Mouse (Mus musculus): ENCODE results near the gene Cul7.

Gene Cul7

GRCm38 (mm10) chr17:46648436-46648835 lies 1.7 kb upstream of the Cul7 start:
- H3K9me3 ChIP-seq (ENCODE audit: low read length) = no peaks in the 10 kb centered on the region
- H3K4me3 ChIP-seq (replicated peaks; ENCODE audit: low read length) = no peak overlapping the region
- peaks cover 75% of the 10 kb centered on the region for H3K4me1 ChIP-seq (replicated peaks; ENCODE audit: low read depth, low read length)
- peaks cover 43% of the 10 kb centered on the region for H3K36me3 ChIP-seq (ENCODE audit: insufficient read depth, low read length)
- TF ChIP-seq POU5F1 (IDR thresholded peaks at IDR 0.05; ENCODE audit: borderline replicate concordance, low read length) = no peak
- TF ChIP-seq NANOG (IDR thresholded peaks at IDR 0.05; ENCODE audit: borderline replicate concordance, low read length) = no peak
- TF ChIP-seq CTCF (conservative IDR thresholded peaks at IDR 0.05; ENCODE audit: low read length) = no peak
- H3K27me3 ChIP-seq (ENCODE audit: insufficient read depth, low read length) = peaks cover 3% of the 10 kb centered on the region; the same call in 1 of the 2 replicates

- peaks cover 3% of the 10 kb centered on the region; the same call in 1 of the 2 replicates for H3K27me3 ChIP-seq (ENCODE audit: insufficient read depth, low read length)
- H3K9me3 ChIP-seq (ENCODE audit: low read length) = no peaks in the 10 kb centered on the region
- H3K4me3 ChIP-seq (replicated peaks; ENCODE audit: low read length) = peak overlapping the region; percentile 86
- TF ChIP-seq CTCF (conservative IDR thresholded peaks at IDR 0.05; ENCODE audit: low read length) (no peak), NANOG (IDR thresholded peaks at IDR 0.05; ENCODE audit: borderline replicate concordance, low read length) (no peak), POU5F1 (IDR thresholded peaks at IDR 0.05; ENCODE audit: borderline replicate concordance, low read length) (no peak)
- peaks cover 77% of the 10 kb centered on the region for H3K4me1 ChIP-seq (replicated peaks; ENCODE audit: low read depth, low read length)
- H3K36me3 ChIP-seq (ENCODE audit: insufficient read depth, low read length) = peaks cover 57% of the 10 kb centered on the region
Measured at GRCm38 (mm10) chr17:46649811-46650210, 326 bp upstream of the Cul7 start.

- no peak for TF ChIP-seq NANOG (IDR thresholded peaks at IDR 0.05; ENCODE audit: borderline replicate concordance, low read length)
- TF ChIP-seq CTCF (conservative IDR thresholded peaks at IDR 0.05; ENCODE audit: low read length) = no peak
- no peak for TF ChIP-seq POU5F1 (IDR thresholded peaks at IDR 0.05; ENCODE audit: borderline replicate concordance, low read length)
- Histone ChIP-seq H3K36me3 (ENCODE audit: insufficient read depth, low read length) (peaks cover 69% of the 10 kb centered on the region), H3K4me3 (replicated peaks; ENCODE audit: low read length) (peak overlapping the region; percentile 86), H3K4me1 (replicated peaks; ENCODE audit: low read depth, low read length) (peaks cover 81% of the 10 kb centered on the region), H3K27me3 (ENCODE audit: insufficient read depth, low read length) (peaks cover 3% of the 10 kb centered on the region; the same call in 1 of the 2 replicates), H3K9me3 (ENCODE audit: low read length) (no peaks in the 10 kb centered on the region)
Measured at GRCm38 (mm10) chr17:46651292-46651691, 1.2 kb downstream of the Cul7 start.

- Histone ChIP-seq H3K27me3 (ENCODE audit: insufficient read depth, low read length) (peaks cover 3% of the 10 kb centered on the region; the same call in 1 of the 2 replicates), H3K36me3 (ENCODE audit: insufficient read depth, low read length) (peaks cover 74% of the 10 kb centered on the region), H3K4me1 (replicated peaks; ENCODE audit: low read depth, low read length) (peaks cover 83% of the 10 kb centered on the region), H3K9me3 (ENCODE audit: low read length) (no peaks in the 10 kb centered on the region), H3K4me3 (replicated peaks; ENCODE audit: low read length) (peak overlapping the region; percentile 86)
- TF ChIP-seq NANOG (IDR thresholded peaks at IDR 0.05; ENCODE audit: borderline replicate concordance, low read length) = no peak
- TF ChIP-seq POU5F1 (IDR thresholded peaks at IDR 0.05; ENCODE audit: borderline replicate concordance, low read length) = no peak
- TF ChIP-seq CTCF (conservative IDR thresholded peaks at IDR 0.05; ENCODE audit: low read length) = no peak
Measured at GRCm38 (mm10) chr17:46651755-46652547, 1.8 kb downstream of the Cul7 start.

GRCm38 (mm10) chr17:46656054-46656453 lies 5.9 kb downstream of the Cul7 start:
- no peak overlapping the region for H3K4me3 ChIP-seq (replicated peaks; ENCODE audit: low read length)
- no peak for TF ChIP-seq NANOG (IDR thresholded peaks at IDR 0.05; ENCODE audit: borderline replicate concordance, low read length)
- no peak for TF ChIP-seq CTCF (conservative IDR thresholded peaks at IDR 0.05; ENCODE audit: low read length)
- no peak for TF ChIP-seq POU5F1 (IDR thresholded peaks at IDR 0.05; ENCODE audit: borderline replicate concordance, low read length)

GRCm38 (mm10) chr17:46661351-46661750 lies 11.2 kb downstream of the Cul7 start:
- peaks cover 52% of the 10 kb centered on the region for H3K4me1 ChIP-seq (replicated peaks; ENCODE audit: low read depth, low read length)
- TF ChIP-seq NANOG (IDR thresholded peaks at IDR 0.05; ENCODE audit: borderline replicate concordance, low read length) = no peak
- no peak for TF ChIP-seq POU5F1 (IDR thresholded peaks at IDR 0.05; ENCODE audit: borderline replicate concordance, low read length)
- no peak for TF ChIP-seq CTCF (conservative IDR thresholded peaks at IDR 0.05; ENCODE audit: low read length)
- no peaks in the 10 kb centered on the region for H3K27me3 ChIP-seq (ENCODE audit: insufficient read depth, low read length)
- H3K9me3 ChIP-seq (ENCODE audit: low read length) = no peaks in the 10 kb centered on the region
- H3K4me3 ChIP-seq (replicated peaks; ENCODE audit: low read length) = no peak overlapping the region
- peaks cover 94% of the 10 kb centered on the region for H3K36me3 ChIP-seq (ENCODE audit: insufficient read depth, low read length)

More at GRCm38 (mm10) chr17:46656054-46656453, 5.9 kb downstream of the Cul7 start:
- Histone ChIP-seq H3K4me1 (replicated peaks; ENCODE audit: low read depth, low read length) (peaks cover 81% of the 10 kb centered on the region), H3K9me3 (ENCODE audit: low read length) (no peaks in the 10 kb centered on the region), H3K36me3 (ENCODE audit: insufficient read depth, low read length) (peaks cover 87% of the 10 kb centered on the region), H3K27me3 (ENCODE audit: insufficient read depth, low read length) (peaks cover 3% of the 10 kb centered on the region; the same call in 1 of the 2 replicates)

- Histone ChIP-seq H3K4me1 (replicated peaks; ENCODE audit: low read depth, low read length) (peaks cover 52% of the 10 kb centered on the region), H3K9me3 (ENCODE audit: low read length) (no peaks in the 10 kb centered on the region), H3K27me3 (ENCODE audit: insufficient read depth, low read length) (no peaks in the 10 kb centered on the region), H3K36me3 (ENCODE audit: insufficient read depth, low read length) (peaks cover 95% of the 10 kb centered on the region), H3K4me3 (replicated peaks; ENCODE audit: low read length) (no peak overlapping the region)
- TF ChIP-seq NANOG (IDR thresholded peaks at IDR 0.05; ENCODE audit: borderline replicate concordance, low read length) (no peak), POU5F1 (IDR thresholded peaks at IDR 0.05; ENCODE audit: borderline replicate concordance, low read length) (no peak), CTCF (conservative IDR thresholded peaks at IDR 0.05; ENCODE audit: low read length) (no peak)
Measured at GRCm38 (mm10) chr17:46661981-46662380, 11.8 kb downstream of the Cul7 start.

GRCm38 (mm10) chr17:46662730-46663129 lies 12.6 kb downstream of the Cul7 start:
- H3K4me1 ChIP-seq (replicated peaks; ENCODE audit: low read depth, low read length) = peaks cover 49% of the 10 kb centered on the region
- peaks cover 92% of the 10 kb centered on the region for H3K36me3 ChIP-seq (ENCODE audit: insufficient read depth, low read length)
- no peaks in the 10 kb centered on the region for H3K27me3 ChIP-seq (ENCODE audit: insufficient read depth, low read length)
- no peaks in the 10 kb centered on the region for H3K9me3 ChIP-seq (ENCODE audit: low read length)
- no peak overlapping the region for H3K4me3 ChIP-seq (replicated peaks; ENCODE audit: low read length)
- TF ChIP-seq POU5F1 (IDR thresholded peaks at IDR 0.05; ENCODE audit: borderline replicate concordance, low read length) (no peak), CTCF (conservative IDR thresholded peaks at IDR 0.05; ENCODE audit: low read length) (no peak), NANOG (IDR thresholded peaks at IDR 0.05; ENCODE audit: borderline replicate concordance, low read length) (no peak)
